Mouse (Mus musculus) midbrain, embryonic 15.5 days (tissue): ENCODE data around the gene Med26. TPM values are rescaled to one million over a fixed set of nuclear protein-coding genes. Genes with fewer than 3 reads are reported as not detected.

ENCODE experiments used
- ATAC-seq: fragments of 200-750 bp; cut with Nextera tagmentation; replicated peaks from 2 replicates; pipeline ENCODE4 v1.8.0; 2017; ENCODE audit warnings: moderate TSS enrichment
- H3K27ac ChIP-seq: fragments of 300-500 bp; sonication (generic); 2 replicates; pipeline ENCODE4 v1.5.1; 2015; ENCODE audit warnings: mild to moderate bottlenecking, inconsistent platforms
- H3K27me3 ChIP-seq: fragments of 300-500 bp; sonication (generic); replicated peaks from 2 replicates; pipeline ENCODE4 v1.6.1; 2015; ENCODE audit warnings: inconsistent platforms
- H3K36me3 ChIP-seq: fragments of 300-500 bp; sonication (generic); replicated peaks from 2 replicates; pipeline ENCODE4 v1.6.1; 2015; ENCODE audit warnings: inconsistent platforms
- H3K4me1 ChIP-seq: fragments of 300-500 bp; sonication (generic); 2 replicates; pipeline ENCODE4 v1.6.1; 2015; ENCODE audit warnings: inconsistent platforms
- H3K4me2 ChIP-seq: fragments of 300-500 bp; sonication (generic); 2 replicates; pipeline ENCODE4 v1.6.1; 2015; ENCODE audit warnings: inconsistent platforms, mild to moderate bottlenecking, moderate library complexity
- H3K4me3 ChIP-seq: fragments of 300-500 bp; sonication (generic); 2 replicates; pipeline ENCODE4 v1.5.1; 2015; ENCODE audit warnings: mild to moderate bottlenecking, inconsistent platforms
- H3K9ac ChIP-seq: fragments of 300-500 bp; sonication (generic); 2 replicates; pipeline ENCODE4 v1.6.1; 2015; ENCODE audit warnings: mild to moderate bottlenecking, inconsistent platforms
- H3K9me3 ChIP-seq: fragments of 300-500 bp; sonication (generic); 2 replicates; pipeline ENCODE4 v1.6.1; 2016; ENCODE audit warnings: inconsistent platforms
- WGBS: fragments of 180-500 bp; shearing (Covaris S2); methylation state at CpG from one replicate; pipeline ENCODE4 v1.1.7; 2015; ENCODE audit warnings: mixed read lengths; 5-methylcytosine and 5-hydroxymethylcytosine counted together
- polyA plus RNA-seq: library from polyadenylated mRNA; unstranded; fragments of >200 nt; fragmentation: Nextera tagmentation; extraction: Ambion mirVana; gene quantifications from 2 replicates; pipeline ENCODE4 v1.2.1, GENCODE M21; 2015

Med26 gene
- polyA plus RNA-seq, 1 experiment from 2014 or later: 19.1 TPM

DNA sequence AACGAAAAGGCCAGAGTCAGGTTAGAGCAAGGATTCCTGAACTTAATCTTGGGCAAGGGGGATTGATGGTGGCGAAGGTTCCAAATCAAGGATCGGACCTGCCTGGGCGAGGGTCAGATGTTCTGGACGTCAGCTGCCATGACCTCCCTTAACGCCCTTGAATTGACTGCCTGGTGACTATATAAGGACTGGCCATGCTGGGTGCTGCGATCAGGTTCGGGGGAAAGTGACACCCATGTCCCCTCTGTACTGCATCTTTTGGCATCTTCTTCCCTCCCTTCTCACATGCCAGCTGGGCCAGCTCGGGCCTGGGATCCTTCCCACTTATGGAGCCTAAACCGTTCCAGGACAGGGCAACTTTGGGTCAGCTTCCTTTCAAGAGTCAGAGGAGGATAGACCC lies 24.4 kb upstream of the Med26 start:
- Histone ChIP-seq H3K4me2 (peak overlapping the region; percentile 96), H3K9ac (peak overlapping the region; percentile 71), H3K36me3 (peaks cover 3% of the 10 kb centered on the region; the same call in 1 of the 2 replicates), H3K4me1 (peaks cover 42% of the 10 kb centered on the region), H3K27me3 (no peaks in the 10 kb centered on the region), H3K9me3 (no peaks in the 10 kb centered on the region), H3K27ac (peak overlapping the region; percentile 89; the same call in 1 of the 2 replicates), H3K4me3 (peak overlapping the region; percentile 75)
- 4% methylated on average over 10 of the region's 10 CpGs for WGBS
- no peak for ATAC-seq

DNA sequence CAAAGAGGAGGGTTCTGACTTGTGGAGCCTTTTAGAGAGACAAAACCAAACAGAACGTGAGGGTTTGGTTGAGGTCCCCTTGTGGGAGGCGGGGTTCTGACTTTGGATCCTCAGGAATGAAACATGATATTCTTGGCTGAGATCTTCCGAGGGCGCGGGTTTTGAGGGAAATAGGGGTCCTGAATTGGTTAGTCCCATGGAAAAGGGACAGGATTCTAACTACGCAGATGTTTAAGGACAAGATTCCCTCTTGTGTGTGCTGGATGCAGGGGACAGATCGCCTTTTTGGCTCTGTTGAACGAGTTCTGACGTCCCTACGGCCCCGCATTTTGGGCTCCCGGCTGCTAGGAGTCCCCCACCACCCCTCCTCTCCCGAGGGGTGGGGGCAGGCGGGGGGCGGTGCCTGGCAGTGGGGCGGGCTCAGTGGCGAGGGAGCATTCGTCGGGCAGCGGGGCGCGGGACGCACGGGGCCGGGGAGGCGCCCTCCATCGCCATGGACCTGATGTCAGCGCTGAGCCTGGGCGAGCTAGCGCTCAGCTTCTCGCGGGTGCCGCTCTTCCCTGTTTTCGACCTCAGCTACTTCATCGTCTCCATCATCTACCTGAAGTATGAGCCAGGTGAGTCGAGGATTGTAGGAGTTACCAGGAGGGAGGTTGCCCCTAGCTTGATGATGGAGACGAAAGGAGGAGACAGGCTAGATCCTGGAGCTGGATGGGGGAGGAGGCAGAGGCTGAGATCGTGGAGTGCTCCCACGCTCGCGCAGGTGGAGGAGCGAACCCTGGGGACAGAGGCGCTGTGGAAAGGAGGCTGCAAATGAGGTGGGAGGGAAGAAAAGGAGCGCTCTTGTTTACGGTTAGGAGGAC lies 23.8 kb upstream of the Med26 start, which contains the start of gene Tmem38a:
TSS of gene Tmem38a (plus strand) at position 445 of the 863 bp plus-strand sequence.
- Histone ChIP-seq H3K36me3 (peaks cover 9% of the 10 kb centered on the region), H3K9ac (peak within 1 kb of the TSS; percentile 71), H3K27me3 (no peaks in the 10 kb centered on the region), H3K27ac (peak within 1 kb of the TSS; percentile 89), H3K9me3 (no peaks in the 10 kb centered on the region), H3K4me2 (peak within 1 kb of the TSS; percentile 96), H3K4me3 (peak within 1 kb of the TSS; percentile 75), H3K4me1 (peaks cover 42% of the 10 kb centered on the region)
- ATAC-seq: peak; percentile 35
- under 1% methylated on average over 45 of the region's 45 CpGs for WGBS

DNA sequence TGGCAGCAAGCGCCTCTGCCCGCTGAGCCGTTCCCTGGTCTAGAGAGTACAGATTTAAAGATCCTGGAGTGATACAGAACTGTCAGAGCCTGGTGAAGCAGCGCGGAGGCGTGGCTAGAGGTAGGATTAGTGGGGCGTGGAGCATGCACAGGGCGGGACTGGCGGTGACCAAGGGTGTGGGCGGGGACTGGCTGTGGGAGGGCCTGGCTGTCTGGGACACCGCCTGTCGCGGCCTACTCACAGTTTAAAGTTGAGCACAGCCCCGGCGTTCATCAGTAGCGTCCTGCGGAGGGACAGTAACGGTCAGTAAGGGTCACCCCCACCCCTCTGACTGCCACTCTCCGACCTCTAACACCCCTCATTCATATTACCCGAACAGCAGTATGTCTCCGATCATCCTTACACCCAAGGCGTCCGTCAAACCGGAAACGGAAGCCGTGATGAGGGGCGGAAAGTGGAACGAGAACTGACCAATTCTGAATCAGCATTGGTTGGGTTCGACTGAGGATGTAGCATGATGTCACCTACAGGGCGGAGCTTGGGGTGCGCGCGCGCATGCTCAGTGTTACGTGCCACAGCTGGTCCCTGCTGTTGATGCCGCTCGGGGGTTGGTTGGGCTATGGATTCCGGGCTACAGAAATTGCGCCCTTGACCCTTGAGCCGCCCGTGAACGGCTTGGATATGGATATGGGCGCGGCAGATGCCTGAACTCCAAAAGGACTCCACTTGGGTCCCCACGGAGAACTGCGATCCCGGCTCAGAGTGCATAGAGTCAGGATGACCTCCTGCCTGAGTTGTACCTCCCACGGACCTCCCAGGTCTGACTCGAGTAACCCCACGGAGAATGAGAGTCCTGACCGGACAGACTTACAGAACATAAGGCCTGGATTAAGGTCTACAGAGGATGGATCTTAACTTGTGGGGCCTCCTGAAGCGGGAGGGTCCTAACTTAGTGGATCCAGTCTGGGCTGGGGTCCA lies 22.9 kb upstream of the Med26 start, which contains the start of gene Smim7:
TSS of gene Smim7 (minus strand) at position 456 of the 978 bp plus-strand sequence.
- peak; percentile 97 for ATAC-seq
- Histone ChIP-seq H3K4me3 (peak within 1 kb of the TSS; percentile 75), H3K27me3 (no peaks in the 10 kb centered on the region), H3K27ac (peak within 1 kb of the TSS; percentile 89), H3K9ac (peak within 1 kb of the TSS; percentile 71), H3K4me2 (peak within 1 kb of the TSS; percentile 96), H3K36me3 (peaks cover 17% of the 10 kb centered on the region), H3K4me1 (peaks cover 42% of the 10 kb centered on the region), H3K9me3 (no peaks in the 10 kb centered on the region)
- WGBS: under 1% methylated on average over 52 of the region's 52 CpGs

DNA sequence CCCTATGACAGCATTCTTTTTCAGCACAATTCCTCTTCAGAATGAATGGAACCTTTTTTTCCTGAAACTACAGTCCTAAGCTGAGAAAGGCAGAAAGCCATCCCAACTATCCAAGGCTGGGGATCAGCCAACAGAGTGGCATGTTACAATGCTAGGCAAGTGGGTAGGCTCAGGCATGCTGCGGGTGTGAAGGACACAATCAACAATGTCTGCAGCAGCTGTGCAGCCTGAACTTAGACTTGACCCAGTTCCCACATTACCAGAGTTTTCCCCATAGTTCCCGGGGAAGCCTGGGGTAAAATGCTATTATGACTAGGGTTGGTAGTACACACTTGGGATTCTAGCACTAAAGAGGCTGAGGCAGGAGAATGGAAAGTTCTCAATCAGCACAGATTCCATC lies 17.9 kb upstream of the Med26 start:
- Histone ChIP-seq H3K4me1 (peaks cover 17% of the 10 kb centered on the region), H3K4me2 (no peak overlapping the region), H3K4me3 (no peak overlapping the region), H3K9ac (no peak overlapping the region), H3K27ac (no peak overlapping the region), H3K36me3 (peaks cover 33% of the 10 kb centered on the region), H3K27me3 (no peaks in the 10 kb centered on the region), H3K9me3 (no peaks in the 10 kb centered on the region)
- ATAC-seq: no peak
- 95% methylated on average over 2 of the region's 2 CpGs for WGBS

DNA sequence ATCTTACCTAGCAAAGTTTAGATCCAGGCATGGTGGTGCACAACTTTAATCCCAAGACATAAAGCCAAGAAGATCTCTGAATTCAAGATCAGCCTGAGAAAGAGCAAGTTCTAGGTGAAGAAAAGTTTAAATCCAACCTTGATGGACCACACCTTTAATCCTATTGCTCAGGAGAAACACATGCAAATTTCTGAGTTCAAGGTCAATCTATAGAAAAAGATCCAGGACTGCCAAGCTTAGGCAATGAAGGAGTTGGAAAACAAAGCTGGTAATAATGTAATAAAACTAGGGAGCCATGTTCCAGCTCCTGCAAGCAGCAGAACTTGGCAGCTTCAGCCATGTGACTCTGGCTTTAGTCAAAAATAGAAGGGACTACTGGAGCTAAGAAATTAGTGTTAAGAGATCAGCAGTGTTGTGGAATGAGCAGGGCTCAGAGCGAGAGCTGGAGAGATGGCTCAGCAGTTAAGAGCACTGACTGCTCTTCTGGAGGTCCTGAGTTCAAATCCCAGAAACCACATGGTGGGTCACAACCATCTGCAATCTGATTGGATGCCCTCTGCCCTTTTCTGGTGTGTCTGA lies 13.1 kb upstream of the Med26 start:
- Histone ChIP-seq H3K4me2 (no peak overlapping the region), H3K27ac (no peak overlapping the region), H3K9ac (no peak overlapping the region), H3K27me3 (no peaks in the 10 kb centered on the region), H3K4me3 (no peak overlapping the region), H3K9me3 (no peaks in the 10 kb centered on the region), H3K4me1 (no peaks in the 10 kb centered on the region), H3K36me3 (peaks cover 24% of the 10 kb centered on the region)
- WGBS: 76% methylated on average over 1 of the region's 1 CpGs
- no peak for ATAC-seq

DNA sequence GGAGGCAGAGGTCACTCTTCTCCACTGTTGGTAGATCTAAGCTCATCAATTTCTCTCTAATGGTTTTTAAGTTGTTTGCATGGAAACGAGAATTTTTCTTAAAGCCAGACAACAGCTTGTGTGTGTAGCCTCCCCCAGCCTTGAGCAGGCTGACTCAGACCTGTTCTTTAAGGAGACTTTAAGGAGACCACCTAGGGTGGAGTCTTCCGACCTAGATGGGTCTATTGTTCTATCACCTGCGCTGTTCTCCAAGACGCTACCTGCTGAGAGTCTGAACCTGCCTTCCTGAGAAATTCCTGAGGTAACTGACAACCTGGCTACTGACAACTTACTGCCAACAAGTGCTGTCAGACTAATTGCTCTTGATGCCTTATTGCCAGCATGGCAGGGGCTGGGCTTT lies 7.7 kb upstream of the Med26 start:
- H3K9ac ChIP-seq: no peak overlapping the region
- no peak overlapping the region for H3K4me2 ChIP-seq
- H3K9me3 ChIP-seq: no peaks in the 10 kb centered on the region
- ATAC-seq: no peak
- H3K36me3 ChIP-seq: peaks cover 12% of the 10 kb centered on the region; the same call in 1 of the 2 replicates
- WGBS: 44% methylated on average over 4 of the region's 4 CpGs
- H3K4me3 ChIP-seq: no peak overlapping the region
- H3K4me1 ChIP-seq: peaks cover 6% of the 10 kb centered on the region; the same call in 1 of the 2 replicates
- H3K27me3 ChIP-seq: no peaks in the 10 kb centered on the region
- no peak overlapping the region for H3K27ac ChIP-seq

DNA sequence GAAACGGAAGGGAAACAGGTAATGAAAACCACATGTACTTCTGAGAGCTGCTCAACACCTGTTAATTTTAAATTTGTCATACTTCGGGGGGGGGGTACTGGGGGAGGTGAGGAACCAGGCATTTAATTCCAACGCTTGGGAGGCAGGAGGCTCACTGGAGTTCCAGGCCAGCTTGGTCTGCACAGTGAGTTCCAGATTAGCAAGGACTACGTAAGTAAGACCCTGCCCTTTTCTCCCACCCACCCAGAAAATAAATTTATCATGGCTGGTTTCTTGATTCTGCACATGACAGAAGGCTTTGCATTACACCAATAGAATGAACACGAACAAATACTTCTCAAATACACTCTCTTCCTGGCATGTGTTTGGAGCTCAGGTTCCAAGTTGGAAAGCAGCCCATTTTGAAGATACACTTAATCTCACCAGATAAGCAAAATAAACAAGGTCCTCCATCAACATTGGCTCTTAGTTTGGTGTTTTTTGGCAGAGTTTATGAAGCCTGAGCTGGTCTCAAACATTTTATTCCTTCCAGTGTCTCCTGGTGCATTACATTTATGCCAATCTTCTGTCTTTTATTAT lies 1.3 kb upstream of the Med26 start:
- H3K4me1 ChIP-seq: peaks cover 40% of the 10 kb centered on the region

DNA sequence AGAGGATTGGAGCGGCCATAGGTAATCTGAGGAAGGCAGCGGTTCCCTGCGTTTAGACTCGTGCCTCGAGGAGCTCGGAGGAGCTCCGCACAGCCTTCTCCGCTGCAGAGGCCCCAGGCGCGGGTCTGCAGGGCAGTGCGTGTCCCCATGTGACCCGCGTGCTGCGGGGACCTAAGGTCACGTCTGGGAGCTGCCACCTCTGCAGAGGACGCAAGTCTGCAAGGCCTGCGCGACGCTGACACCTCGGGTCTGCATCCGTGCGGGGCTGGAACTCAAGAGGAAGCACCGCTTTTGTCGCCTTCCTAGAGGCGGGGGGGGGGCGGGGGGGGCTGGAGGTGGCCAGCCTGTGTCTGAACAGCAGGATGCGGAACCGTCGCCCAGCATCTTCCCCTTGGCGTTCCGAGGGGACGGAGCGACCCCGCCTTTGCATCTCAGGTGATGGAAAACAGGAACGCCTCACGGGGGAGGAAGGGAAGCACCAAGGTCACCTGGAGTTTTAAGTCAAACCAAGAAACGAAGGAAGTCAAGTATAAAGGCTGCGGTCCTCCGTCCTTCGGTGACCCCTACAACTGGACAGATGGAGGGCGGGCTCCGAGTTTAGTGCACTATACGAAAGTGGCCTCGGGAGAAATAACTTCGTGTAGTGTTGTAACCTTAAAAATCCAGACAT lies 709 bp upstream of the Med26 start:
- no peak; the same call in 1 of the 2 replicates for ATAC-seq
- under 1% methylated on average over 45 of the region's 45 CpGs for WGBS
- H3K36me3 ChIP-seq: 0 out of 2 replicates have a peak, but pooled peaks cover 2% of the 10 kb centered on the region
- H3K4me2 ChIP-seq: peak overlapping the region; percentile 97
- H3K27me3 ChIP-seq: no peaks in the 10 kb centered on the region
- peak overlapping the region; percentile 89 for H3K27ac ChIP-seq
- H3K4me1 ChIP-seq: peaks cover 40% of the 10 kb centered on the region
- no peaks in the 10 kb centered on the region for H3K9me3 ChIP-seq
- H3K9ac ChIP-seq: peak overlapping the region; percentile 95
- peak overlapping the region; percentile 84 for H3K4me3 ChIP-seq

More for the DNA sequence above, 1.3 kb upstream of the Med26 start:
- Histone ChIP-seq H3K27ac (no peak overlapping the region), H3K36me3 (peaks cover 6% of the 10 kb centered on the region; the same call in 1 of the 2 replicates), H3K27me3 (no peaks in the 10 kb centered on the region), H3K4me3 (peak overlapping the region; percentile 84), H3K9ac (peak overlapping the region; percentile 95), H3K9me3 (no peaks in the 10 kb centered on the region), H3K4me2 (peak overlapping the region; percentile 97)
- WGBS: 23% methylated on average over 5 of the region's 5 CpGs
- no peak for ATAC-seq

DNA sequence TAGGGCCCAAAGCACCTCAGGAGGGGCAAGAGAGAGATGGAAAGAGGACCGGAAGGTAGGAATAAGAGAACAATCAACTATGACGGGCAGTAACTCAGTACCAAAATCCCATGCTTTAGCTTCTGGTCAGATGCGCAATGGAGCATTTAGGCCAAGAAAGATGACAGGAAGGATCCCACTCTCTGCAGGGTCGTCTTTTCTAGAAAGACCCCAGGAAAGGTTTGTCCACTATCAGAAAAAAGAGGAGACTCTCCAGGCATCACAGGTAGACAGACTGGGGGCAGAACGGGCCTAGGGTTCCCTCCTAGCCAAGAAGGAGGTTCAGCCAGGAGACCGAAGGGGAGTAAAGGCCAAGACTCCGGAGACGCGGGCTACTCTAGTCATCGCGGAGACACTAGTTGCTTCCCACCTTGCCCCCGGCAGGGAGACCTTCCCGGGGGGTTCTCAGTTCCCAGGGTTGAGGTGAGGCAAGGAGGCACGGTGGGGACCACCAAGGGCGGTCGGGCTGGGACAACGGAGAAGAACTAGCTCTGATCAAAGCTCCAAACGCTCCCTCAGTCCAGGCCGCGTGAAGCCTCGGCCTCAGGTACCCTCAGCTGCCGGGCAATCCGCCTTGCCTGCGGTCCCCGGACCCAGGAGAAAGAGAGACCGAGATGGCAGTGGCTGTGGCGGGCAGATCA lies 808 bp downstream of the Med26 start:
- peaks cover 35% of the 10 kb centered on the region for H3K4me1 ChIP-seq
- peak overlapping the region; percentile 84 for H3K4me3 ChIP-seq
- H3K27ac ChIP-seq: peak overlapping the region; percentile 89
- H3K36me3 ChIP-seq: no peaks in the 10 kb centered on the region
- peak overlapping the region; percentile 95 for H3K9ac ChIP-seq
- no peaks in the 10 kb centered on the region for H3K9me3 ChIP-seq
- peak; percentile 17 for ATAC-seq
- WGBS: 2% methylated on average over 27 of the region's 27 CpGs
- peak overlapping the region; percentile 97 for H3K4me2 ChIP-seq
- H3K27me3 ChIP-seq: no peaks in the 10 kb centered on the region

DNA sequence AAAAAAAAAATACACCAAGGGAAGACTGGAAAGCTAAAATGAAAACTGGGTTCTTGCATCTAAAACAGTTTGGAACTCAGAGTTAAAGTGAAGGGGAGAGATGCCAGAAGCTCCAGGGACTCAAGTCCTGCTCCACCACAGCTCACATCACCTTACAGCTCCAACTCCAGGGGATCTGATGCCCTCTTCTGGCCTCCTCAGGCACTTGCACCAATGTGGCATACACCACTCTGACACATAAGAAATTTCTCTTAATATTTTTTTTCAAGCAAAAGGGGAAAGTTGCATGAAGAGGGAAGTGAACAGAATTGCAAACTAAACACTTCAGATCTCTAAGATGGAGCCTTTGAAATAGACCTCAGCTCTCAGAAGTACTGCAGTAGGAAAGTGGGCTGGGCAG lies 8.8 kb downstream of the Med26 start:
- ATAC-seq: no peak
- Histone ChIP-seq H3K9ac (no peak overlapping the region), H3K9me3 (no peaks in the 10 kb centered on the region), H3K36me3 (no peaks in the 10 kb centered on the region), H3K4me2 (no peak overlapping the region), H3K4me3 (no peak overlapping the region), H3K4me1 (no peaks in the 10 kb centered on the region), H3K27me3 (no peaks in the 10 kb centered on the region), H3K27ac (no peak overlapping the region)

DNA sequence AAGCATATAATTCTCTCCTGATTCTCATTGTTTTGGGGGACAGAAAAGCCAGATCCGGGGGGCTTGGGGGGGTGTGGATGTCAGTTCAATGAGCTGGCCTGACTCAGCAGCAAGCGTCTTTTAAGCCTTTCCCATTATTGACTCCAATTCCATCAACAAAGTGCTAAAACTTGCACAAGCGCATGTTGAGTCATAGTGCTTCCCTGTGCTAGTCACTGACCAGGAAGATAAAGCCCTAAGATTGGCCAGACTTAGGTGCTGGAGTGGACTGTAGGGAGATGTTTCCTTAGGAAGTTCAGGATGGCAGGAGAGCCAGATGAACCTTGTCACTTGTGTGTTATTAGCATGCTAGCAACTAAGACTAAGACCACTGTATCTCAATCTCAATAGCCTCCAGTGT lies 13.2 kb downstream of the Med26 start:
- no peak overlapping the region for H3K9ac ChIP-seq
- no peak overlapping the region for H3K27ac ChIP-seq
- WGBS: 99% methylated on average over 3 of the region's 3 CpGs
- H3K9me3 ChIP-seq: no peaks in the 10 kb centered on the region
- no peaks in the 10 kb centered on the region for H3K27me3 ChIP-seq
- no peaks in the 10 kb centered on the region for H3K4me1 ChIP-seq
- no peaks in the 10 kb centered on the region for H3K36me3 ChIP-seq
- H3K4me3 ChIP-seq: no peak overlapping the region
- no peak for ATAC-seq
- H3K4me2 ChIP-seq: no peak overlapping the region
